Mouse (Mus musculus): ENCODE measurements around the gene Palm2.

GRCm38 (mm10) chr4:57557102-57557501 lies 123.1 kb downstream of the Palm2 start:
- TF ChIP-seq POLR2A (IDR thresholded peaks at IDR 0.05; ENCODE audit: insufficient read depth, low read depth, low read length): no peak
- TF ChIP-seq CTCF (IDR thresholded peaks at IDR 0.05; ENCODE audit: insufficient read depth, low read depth, low read length): no peak

Measured in olfactory bulb, adult 2 months (tissue).